Mouse (Mus musculus) ES-E14 (cell line): ENCODE measurements around the gene Tbrg4.

Source experiments
- CHD2 ChIP-seq: IDR thresholded peaks from 2 replicates; pipeline ENCODE4 v1.6.1; 2014; ENCODE audit warnings: mild to moderate bottlenecking, low read depth, low read length, inconsistent platforms
- HCFC1 ChIP-seq: IDR thresholded peaks from 2 replicates; pipeline ENCODE4 v1.6.1; 2012; ENCODE audit warnings: low read length, inconsistent platforms, borderline replicate concordance; ENCODE audit not compliant: insufficient read depth
- MAFK ChIP-seq: IDR thresholded peaks from 2 replicates; pipeline ENCODE4 v1.6.1; 2014; ENCODE audit warnings: mild to moderate bottlenecking, low read depth, low read length, inconsistent platforms; ENCODE audit not compliant: insufficient read depth
- ZNF384 ChIP-seq: IDR thresholded peaks from 2 replicates; pipeline ENCODE4 v1.6.1; 2012; ENCODE audit warnings: low read depth, low read length, inconsistent platforms

DNA sequence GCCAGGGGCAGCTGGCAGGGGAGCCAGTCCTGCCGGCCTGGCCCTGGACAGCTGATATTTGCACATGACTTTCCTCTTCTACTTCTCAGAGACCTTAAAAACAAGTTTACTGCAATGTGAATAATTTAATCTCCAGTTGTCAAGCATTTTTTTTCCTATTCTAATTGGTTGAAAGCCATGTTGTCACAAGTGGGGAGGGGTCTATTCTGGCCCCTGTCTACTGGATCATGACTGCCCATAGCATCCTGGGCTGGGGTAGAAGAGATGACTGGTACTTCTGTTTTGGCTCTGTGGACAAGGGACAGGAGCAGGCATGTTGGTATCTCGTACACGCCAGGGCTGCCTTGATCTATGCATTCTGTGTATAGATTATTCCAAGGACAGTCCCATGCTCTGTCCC, 29.3 kb downstream of the Tbrg4 start:
- TF ChIP-seq ZNF384 (no peak), MAFK (no peak), HCFC1 (no peak), CHD2 (no peak)
